Mouse (Mus musculus) C2C12 (cell line): ENCODE results near the gene Opn3. TPM values are rescaled to one million over a fixed set of nuclear protein-coding genes. Genes with fewer than 3 reads are reported as not detected.

ENCODE experiments used
- H3K27me3 ChIP-seq: one replicate; pipeline ENCODE4 v1.6.1; 2011; ENCODE audit not compliant: control insufficient read depth, insufficient read depth, insufficient read length
- H3K36me3 ChIP-seq: one replicate; pipeline ENCODE4 v1.6.1; 2011; ENCODE audit not compliant: control insufficient read depth, insufficient read depth
- H3K4me3 ChIP-seq: one replicate; pipeline ENCODE4 v1.5.1; 2011; ENCODE audit warnings: mild to moderate bottlenecking, control low read depth; ENCODE audit not compliant: poor library complexity, insufficient read depth, severe bottlenecking
- H3K79me2 ChIP-seq: one replicate; pipeline ENCODE4 v1.6.1; 2011; ENCODE audit not compliant: control insufficient read depth, insufficient read depth
- H3K79me3 ChIP-seq: one replicate; pipeline ENCODE4 v1.6.1; 2011; ENCODE audit warnings: low read depth, control low read depth
- H3ac ChIP-seq: one replicate; pipeline ENCODE3; 2011; ENCODE audit warnings: low read depth; ENCODE audit not compliant: control insufficient read depth, insufficient read length
- CEBPB ChIP-seq: IDR thresholded peaks from one replicate; pipeline ENCODE4 v1.6.1; 2011; ENCODE audit warnings: low read depth, mild to moderate bottlenecking, control low read depth, moderate library complexity
- CTCF ChIP-seq: IDR thresholded peaks from one replicate; pipeline ENCODE4 v1.5.1; 2011; ENCODE audit not compliant: control insufficient read depth, insufficient read depth, insufficient read length
- FOSL1 ChIP-seq: IDR thresholded peaks from one replicate; pipeline ENCODE4 v1.8.0; 2011; ENCODE audit warnings: mild to moderate bottlenecking, low read length; ENCODE audit not compliant: poor library complexity, insufficient read depth, severe bottlenecking
- MAX ChIP-seq: IDR thresholded peaks from one replicate; pipeline ENCODE4 v1.6.1; 2011; ENCODE audit warnings: mild to moderate bottlenecking, control low read depth
- MYOD1 ChIP-seq: IDR thresholded peaks from one replicate; pipeline ENCODE4 v1.6.1; 2011; ENCODE audit warnings: low read depth; ENCODE audit not compliant: control insufficient read depth, insufficient read length
- MYOG ChIP-seq: IDR thresholded peaks from one replicate; pipeline ENCODE4 v1.6.1; 2011; ENCODE audit not compliant: control insufficient read depth, insufficient read length; ENCODE audit errors: extremely low read depth
- USF1 ChIP-seq: IDR thresholded peaks from one replicate; pipeline ENCODE4 v1.6.1; 2011; ENCODE audit warnings: low read depth, mild to moderate bottlenecking, control low read depth, moderate library complexity
- polyA plus RNA-seq: library from polyadenylated mRNA; unstranded; fragments of >200 nt; fragmentation: generic; extraction: Trizol; gene quantifications from one replicate; pipeline ENCODE4 v1.2.1, GENCODE M21; 2012; ENCODE audit warnings: missing spikeins

The Opn3 gene
- polyA plus RNA-seq, 1 experiment: 3.1 TPM

GRCm38 (mm10) chr1:175643496-175644265 is 48.9 kb downstream of the Opn3 start:
- TF ChIP-seq USF1 (no peak), MYOG (no peak), CEBPB (no peak), MAX (no peak), CTCF (no peak), FOSL1 (no peak), MYOD1 (no peak)
- Histone ChIP-seq H3K79me3 (no peaks in the 10 kb centered on the region), H3K4me3 (no peak overlapping the region), H3K36me3 (no peaks in the 10 kb centered on the region), H3K79me2 (no peaks in the 10 kb centered on the region), H3K27me3 (no peaks in the 10 kb centered on the region), H3ac (no peak overlapping the region)

GRCm38 (mm10) chr1:175640435-175641150 is 52.0 kb downstream of the Opn3 start:
- no peak overlapping the region for H3K4me3 ChIP-seq
- TF ChIP-seq MAX: no peak
- TF ChIP-seq FOSL1: no peak
- TF ChIP-seq USF1: no peak
- H3ac ChIP-seq: no peak overlapping the region
- H3K36me3 ChIP-seq: no peaks in the 10 kb centered on the region
- H3K27me3 ChIP-seq: no peaks in the 10 kb centered on the region
- H3K79me2 ChIP-seq: no peaks in the 10 kb centered on the region
- no peaks in the 10 kb centered on the region for H3K79me3 ChIP-seq

DNA sequence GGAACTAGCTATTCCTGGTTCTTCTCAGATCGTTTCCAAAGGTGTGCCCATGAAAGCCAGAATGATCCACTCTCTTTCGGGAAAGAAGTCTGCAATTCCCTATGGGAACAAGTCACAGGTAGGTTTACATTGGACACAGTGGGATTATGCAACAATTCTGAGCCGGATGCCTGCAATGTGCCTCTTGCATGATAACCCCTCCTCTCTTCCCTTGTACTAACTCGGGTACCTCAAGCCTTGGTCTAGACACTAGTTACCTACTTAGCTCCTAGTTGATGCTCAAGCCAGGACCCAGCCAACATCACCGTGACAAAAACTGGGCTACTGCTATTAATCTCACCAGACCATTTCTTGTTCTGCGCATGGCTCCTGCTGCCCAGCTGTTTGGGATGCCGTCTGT is 53.5 kb downstream of the Opn3 start:
- TF ChIP-seq CEBPB (no peak), MAX (no peak), MYOD1 (no peak), USF1 (no peak), FOSL1 (no peak), MYOG (no peak), CTCF (no peak)
- H3ac ChIP-seq: no peak overlapping the region
- no peaks in the 10 kb centered on the region for H3K36me3 ChIP-seq
- H3K79me2 ChIP-seq: no peaks in the 10 kb centered on the region
- no peaks in the 10 kb centered on the region for H3K27me3 ChIP-seq
- no peak overlapping the region for H3K4me3 ChIP-seq
- no peaks in the 10 kb centered on the region for H3K79me3 ChIP-seq

DNA sequence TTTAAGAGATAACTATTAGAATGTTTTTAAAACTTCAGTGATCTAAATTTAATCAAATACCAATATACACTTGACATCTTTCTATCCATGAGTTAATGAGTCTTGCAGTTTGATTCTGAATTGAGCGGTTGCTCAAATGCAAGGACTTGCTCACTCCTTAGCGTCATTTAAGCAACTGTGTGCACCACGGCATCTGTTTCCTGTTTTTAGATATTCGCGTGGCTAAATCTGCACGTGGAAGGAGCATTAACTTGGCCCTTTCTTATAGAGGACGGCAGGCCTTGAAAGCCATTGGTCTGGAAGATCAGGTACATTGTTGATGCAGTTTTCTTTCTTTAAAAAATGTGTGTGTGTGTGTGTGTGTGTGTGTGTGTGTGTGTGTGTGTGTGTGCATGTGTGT is 54.9 kb downstream of the Opn3 start:
- H3ac ChIP-seq: no peak overlapping the region
- H3K27me3 ChIP-seq: no peaks in the 10 kb centered on the region
- no peak overlapping the region for H3K4me3 ChIP-seq
- H3K36me3 ChIP-seq: no peaks in the 10 kb centered on the region
- TF ChIP-seq USF1 (no peak), MYOG (no peak), MAX (no peak)
- no peaks in the 10 kb centered on the region for H3K79me3 ChIP-seq
- no peaks in the 10 kb centered on the region for H3K79me2 ChIP-seq

DNA sequence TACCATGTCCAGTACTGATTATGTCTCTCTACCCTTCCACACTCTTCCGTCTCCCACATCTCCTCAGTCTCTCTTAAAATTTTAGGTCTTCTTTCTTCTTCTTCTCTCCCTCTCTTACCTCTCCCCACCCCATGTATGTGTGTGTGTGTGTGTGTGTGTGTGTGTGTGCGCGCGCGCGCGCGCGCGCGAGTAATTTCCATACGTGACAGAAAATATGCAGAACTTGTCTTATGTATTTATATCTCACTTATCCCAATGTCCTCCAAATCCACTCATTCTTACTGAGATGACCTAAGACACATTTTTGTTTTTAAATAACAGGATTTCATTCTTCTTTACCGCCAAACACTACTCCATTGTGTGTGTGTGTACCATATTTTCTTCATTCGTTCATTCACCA is 60.1 kb downstream of the Opn3 start:
- H3K4me3 ChIP-seq: no peak overlapping the region
- H3ac ChIP-seq: no peak overlapping the region
- no peaks in the 10 kb centered on the region for H3K79me3 ChIP-seq
- no peaks in the 10 kb centered on the region for H3K36me3 ChIP-seq
- no peaks in the 10 kb centered on the region for H3K27me3 ChIP-seq
- no peaks in the 10 kb centered on the region for H3K79me2 ChIP-seq
- no peak for TF ChIP-seq FOSL1
- TF ChIP-seq USF1: no peak
- no peak for TF ChIP-seq CEBPB
- TF ChIP-seq MYOD1: no peak
- no peak for TF ChIP-seq MYOG
- no peak for TF ChIP-seq MAX
- no peak for TF ChIP-seq CTCF

GRCm38 (mm10) chr1:175631721-175632221 is 60.8 kb downstream of the Opn3 start:
- Histone ChIP-seq H3ac (no peak overlapping the region), H3K4me3 (no peak overlapping the region), H3K79me2 (no peaks in the 10 kb centered on the region), H3K36me3 (no peaks in the 10 kb centered on the region), H3K79me3 (no peaks in the 10 kb centered on the region), H3K27me3 (no peaks in the 10 kb centered on the region)
- TF ChIP-seq MYOG: no peak
- TF ChIP-seq CTCF: no peak
- TF ChIP-seq CEBPB: no peak
- TF ChIP-seq USF1: no peak
- no peak for TF ChIP-seq FOSL1
- TF ChIP-seq MYOD1: no peak
- no peak for TF ChIP-seq MAX
